Mouse (Mus musculus) spleen, adult 12 weeks (tissue): ENCODE results near the gene Mfng.

ENCODE experiments used
- DNase-seq: peaks from one replicate; pipeline ENCODE4 v3.0.0; 2022; ENCODE audit warnings: low spot score

Mfng gene

DNA sequence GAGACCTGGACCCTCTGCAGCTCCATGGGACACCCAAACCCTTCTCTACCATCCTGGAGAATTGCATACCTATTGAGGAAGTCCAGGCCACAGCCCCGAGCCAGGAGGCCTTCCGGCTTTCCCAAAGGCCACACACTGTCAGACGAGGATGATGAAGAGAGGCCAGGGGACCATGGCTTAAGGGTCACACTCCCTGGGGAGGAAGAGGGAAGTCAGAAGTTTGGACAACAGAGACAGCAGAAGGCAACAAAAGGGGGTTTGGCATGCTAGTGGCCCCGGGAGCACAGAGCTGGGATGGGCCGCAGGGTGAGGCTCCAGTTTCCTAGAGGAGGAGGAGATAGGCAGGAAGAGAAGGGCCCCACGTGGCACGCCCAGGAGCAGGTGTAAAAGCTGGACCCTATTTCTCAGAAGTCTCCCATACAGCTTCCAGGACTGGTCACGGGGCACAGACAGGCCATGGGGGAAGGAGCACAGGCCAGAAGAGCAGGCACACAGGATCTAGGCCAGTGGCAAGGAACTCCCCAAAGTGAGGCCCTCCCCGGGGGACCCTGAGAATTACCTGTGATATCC lies 14.1 kb upstream of the Mfng start:
- DNase-seq = no peak

DNA sequence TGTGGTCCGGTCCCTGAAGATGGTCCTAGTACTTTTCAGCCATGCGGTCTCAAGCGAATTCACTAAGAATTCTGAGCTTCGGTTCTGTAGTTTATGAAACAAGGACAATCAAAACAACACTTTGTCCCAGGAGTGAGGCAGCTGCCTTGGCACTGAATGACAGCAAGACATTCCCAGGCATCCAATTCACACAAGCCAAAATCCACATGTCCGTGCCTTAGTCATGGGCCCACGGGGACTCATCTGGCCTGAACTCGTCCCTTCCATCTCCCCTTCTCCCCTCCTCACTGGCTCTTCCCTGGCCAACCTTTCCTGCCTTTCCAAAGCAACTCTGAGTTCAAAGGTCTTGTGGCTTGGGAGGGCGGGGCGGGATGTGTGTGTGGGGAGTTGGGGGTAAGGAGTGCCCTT lies 13.1 kb upstream of the Mfng start:
- DNase-seq = no peak

DNA sequence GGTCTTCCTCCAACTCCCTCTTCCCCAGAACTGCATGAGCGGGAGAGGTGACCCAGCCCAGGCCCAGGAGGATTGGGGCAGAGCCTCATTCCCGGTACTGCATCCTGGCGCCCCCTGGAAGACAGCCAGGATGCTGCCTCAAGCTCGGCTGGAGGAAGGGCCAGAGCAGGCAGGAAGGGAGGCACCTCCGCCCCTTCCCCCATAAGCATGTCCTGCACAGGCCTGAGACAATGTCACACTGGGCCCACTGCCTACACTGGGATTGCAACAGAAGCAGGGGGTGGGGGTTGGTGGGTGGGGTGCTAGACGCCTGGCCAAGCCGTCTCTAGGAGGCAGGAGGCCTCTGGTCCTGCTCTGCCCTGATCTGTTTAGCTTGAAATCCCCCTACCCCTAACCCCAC lies 12.7 kb upstream of the Mfng start:
- DNase-seq = no peak

DNA sequence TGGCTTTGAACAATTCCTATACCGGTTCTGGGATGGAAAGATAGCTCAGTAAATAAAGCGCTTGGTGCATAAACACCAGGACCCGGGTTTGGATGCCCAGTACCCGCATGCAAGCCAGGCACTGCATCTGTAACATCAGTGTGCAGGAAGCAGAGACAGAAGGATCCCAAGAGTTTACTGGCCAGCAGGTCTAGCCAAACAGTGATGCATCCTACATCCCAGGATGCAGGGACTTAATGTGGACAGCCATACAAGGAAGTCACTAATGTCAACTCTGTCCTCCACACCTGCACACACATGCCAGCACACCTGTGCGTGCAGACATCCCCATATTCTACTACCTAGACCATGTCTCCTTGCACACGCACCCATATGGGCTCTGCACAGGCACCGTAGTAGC lies 12.0 kb upstream of the Mfng start:
- no peak for DNase-seq

DNA sequence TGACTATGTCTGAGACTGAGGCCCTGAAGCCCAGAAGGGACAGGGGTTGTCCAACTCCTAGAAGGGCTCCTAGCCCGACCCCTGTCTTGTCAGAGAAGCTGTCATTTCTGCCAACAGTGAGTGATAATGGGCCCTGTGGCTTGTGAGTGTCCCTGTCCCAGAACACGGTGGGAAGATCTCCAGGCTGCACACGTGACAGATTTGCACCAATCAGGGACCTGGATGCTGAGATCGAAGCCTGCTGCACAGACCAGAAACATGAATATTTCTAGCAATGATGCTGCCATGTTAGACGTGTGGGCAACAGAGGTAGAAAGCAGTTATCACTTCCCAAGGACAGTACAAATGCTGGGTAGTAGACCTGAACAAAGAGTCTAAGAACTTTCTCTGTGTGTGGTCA lies 11.2 kb upstream of the Mfng start:
- DNase-seq = no peak

DNA sequence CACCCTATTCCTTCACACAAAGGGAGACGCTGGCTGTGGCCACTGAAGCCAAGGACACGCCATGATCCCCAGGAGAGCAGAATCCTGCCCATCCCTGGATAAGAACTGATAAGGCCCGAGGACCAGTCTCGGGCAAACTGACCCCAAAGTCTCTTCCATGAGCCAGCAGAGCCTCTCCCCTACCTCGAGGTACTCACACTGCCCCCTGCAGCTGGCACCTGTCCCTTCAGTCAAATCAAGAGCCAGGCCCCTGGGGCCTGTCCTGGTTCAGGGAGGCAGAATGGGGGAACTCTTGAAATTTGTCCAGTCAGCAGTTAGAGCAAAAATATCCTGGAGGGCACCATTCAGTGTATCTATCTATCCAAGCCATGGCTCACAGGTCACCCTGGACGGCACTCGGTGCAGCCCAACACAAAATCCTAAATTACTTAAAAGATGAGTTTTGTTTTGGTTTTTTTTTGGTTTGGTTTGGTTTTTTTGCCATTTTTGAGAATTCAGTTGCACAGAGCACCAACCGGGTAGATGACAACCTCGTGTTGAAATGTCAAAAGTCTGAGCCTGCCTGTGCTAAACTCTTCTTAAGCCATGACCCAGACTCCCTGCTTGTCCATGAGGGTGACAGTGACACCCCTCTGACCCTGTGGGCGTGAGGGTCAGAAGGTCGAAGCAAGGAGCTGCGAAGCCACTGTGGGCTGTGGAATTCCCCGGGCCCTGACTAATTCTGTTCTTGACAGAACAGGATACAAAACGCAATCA lies 9.3 kb upstream of the Mfng start:
- DNase-seq = no peak

DNA sequence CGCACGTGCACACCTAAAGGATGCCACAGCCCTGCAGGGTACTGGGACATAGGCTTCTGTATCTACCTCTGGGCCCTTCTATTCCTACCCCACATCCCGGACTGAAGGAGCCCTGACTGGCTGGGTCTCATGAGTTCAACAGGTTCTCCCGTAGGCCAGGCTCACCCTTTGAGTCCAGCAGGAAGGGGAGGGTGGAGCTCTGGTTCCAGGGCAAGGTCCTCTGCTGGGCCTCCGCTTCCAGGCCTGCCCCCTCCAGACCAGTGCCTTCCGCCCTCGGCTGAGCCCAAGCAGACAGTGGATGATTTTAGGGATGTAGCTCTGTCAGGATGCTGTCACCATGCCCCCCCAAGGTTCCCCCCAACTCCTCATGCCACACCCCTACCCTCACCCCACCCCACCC lies 7.6 kb upstream of the Mfng start:
- DNase-seq = no peak

DNA sequence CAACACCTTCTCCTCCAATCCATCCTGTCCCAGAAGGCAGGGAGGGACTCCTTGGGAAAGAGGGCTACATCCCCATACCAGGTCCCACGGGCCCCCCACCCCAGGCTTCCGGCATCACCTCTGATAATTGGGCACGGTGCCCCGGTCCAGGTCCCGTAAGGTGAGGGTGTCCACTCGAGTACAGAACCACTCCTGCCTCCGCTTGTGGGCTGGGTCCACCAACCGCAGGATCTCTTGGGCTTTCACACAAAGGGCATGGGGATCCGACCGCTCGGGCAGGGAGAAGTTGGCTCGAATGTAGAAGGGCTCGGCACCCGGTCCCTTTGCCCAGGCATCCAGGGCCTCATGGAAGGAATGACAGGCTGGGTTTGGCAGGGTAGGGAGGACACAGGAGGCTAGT lies 7.1 kb upstream of the Mfng start:
- DNase-seq = no peak

DNA sequence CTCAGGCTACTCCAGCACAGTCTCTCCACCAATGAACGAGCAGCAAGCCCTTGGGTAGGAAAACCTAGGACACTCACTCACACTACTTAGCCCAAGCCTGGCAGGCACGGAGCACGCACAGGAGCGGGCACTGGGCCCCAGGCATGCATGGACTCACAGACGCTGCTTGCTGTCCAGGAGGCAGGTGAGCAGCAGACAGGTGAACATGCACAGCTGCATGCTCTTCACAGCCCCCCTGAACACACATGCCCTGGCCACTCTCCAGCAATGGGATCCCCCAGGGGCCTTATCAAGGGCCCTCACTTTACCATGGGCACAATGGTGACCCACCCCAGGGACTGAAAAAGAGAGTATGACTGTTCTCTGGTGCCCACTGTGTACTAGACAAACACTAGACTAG lies 6.4 kb upstream of the Mfng start:
- no peak for DNase-seq

DNA sequence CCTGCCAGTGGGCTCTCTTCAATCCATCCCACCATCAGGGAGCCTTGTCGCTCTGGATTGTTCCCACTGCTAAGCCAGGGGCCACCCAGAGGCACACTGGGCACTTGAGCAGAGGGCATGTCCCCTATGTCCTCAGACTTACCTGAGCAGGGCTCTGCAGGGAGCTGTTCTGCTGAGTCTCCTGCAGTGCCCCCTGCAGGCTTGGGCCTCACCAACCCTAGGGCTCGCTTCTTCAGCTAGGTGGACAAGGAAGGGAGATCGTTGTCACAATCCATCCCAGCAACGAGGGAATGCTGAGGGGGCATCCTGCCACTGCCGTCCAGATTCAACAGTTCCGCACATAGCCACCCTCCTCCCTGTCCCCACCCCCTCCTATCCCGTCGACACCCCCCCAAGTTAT lies 6.0 kb upstream of the Mfng start:
- DNase-seq = no peak

DNA sequence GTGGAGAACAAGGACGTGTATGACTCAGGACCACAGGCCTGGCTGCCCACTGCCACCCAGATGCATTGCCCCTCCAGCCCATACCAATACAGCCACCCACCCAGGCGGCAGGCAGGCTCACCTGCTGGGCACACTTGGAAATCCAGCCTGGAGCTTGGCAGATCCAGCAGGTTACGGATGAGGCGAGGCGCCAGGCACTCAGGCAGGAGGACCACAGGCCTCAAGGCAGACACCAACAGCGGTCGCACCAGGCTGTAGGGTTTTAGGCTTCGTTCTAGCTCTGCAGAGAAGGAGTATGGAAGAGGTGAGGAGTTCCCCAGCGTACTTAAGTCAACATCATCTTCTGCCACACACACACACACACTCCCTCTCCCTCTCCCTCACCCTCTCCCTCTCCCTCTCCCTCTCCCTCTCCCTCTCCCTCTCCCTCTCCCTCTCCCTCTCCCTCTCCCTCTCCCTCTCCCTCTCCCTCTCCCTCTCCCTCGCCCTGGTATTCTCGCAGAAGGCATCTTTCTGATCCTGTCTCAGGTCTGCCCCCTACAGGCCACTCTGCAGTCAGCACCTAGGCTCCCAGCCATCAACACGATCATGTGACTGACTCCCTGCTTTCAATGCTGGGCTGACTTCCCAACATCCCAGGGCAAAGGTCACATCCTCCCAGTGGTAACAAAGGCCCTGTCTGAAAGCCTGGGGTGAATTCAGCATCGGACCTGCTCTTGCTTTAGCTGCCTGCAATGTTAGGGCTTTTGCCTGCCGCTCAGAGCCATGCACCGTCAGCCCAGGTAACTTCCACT lies 5.0 kb upstream of the Mfng start:
- DNase-seq = peak; percentile 30

DNA sequence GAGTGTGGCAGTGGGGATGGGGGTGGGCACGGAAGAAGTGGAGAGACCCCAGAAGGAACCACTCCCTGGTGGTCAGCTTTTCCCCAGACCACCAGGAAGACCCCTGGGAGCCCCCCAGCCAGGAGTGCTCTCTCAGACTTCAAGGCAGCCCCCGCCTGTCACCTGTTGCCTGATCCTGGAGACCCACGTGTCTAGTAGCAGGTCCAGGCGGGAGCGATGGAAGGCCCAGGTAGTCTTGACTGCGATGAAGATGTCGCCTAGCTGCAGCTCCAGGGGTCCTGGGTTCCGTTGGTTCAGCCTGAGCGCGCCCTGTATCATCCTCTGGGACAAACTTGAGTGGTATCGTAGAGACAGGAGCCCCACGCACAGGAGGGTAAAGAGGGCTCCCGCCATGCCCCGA lies 419 bp downstream of the Mfng start:
- no peak for DNase-seq

DNA sequence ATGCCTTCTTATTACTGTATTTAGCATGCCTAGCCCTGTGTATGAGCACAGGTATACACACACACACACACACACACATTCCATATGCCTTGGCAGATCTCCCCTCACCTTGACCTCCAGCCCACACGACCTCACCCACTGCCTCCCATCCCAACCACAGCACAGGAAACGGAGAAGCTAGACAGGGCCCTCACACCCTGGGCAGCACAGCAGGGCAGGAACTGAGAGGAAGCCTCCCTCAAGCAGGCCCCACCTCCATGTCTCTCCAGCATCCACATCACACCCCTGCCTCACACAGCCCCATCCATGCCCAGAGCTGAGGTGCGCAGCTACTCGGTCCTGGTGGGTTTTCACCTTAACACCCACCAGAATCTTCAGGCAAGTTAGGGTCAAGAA lies 909 bp downstream of the Mfng start:
- peak; percentile 12 for DNase-seq

DNA sequence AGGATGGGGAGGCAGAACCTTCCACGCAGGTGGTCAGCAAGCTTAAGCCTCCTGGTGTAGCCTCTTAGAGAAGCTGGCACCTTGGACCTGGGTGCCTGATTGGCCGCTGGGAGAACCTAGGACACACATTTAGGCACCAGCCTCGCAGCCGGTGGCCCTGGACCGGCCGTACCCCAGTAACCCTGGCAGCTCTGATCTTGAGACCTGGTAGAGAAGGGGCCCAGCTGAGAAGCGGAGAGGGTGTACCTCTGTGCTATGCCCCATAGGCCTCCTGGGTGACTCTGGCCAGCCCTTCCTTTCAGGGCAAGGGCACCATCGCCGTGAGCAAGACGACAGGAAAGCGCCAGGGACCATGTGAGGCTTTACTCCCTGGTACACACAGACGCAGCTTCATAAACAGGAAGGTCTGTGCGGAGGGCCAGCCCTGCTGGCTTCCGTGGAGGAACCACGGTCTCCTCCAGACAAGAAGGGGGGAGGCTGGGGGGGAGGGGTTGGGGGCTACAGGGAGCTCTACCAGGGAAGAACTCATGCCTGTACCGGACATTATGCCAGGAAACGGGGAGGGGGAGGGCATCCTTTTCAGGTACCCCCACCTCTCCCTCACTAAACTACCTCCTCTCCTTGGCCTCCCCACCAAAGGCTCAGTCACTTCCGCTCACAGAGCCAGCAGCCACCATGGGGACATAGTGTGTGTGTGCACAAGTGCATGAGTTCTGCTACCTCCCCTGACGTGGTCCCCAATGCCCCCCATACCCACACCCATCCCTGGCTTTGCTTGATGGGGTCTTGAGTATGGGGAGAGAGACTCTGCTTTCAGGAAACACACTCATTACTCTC lies 1.5 kb downstream of the Mfng start:
- peak; percentile 14 for DNase-seq

DNA sequence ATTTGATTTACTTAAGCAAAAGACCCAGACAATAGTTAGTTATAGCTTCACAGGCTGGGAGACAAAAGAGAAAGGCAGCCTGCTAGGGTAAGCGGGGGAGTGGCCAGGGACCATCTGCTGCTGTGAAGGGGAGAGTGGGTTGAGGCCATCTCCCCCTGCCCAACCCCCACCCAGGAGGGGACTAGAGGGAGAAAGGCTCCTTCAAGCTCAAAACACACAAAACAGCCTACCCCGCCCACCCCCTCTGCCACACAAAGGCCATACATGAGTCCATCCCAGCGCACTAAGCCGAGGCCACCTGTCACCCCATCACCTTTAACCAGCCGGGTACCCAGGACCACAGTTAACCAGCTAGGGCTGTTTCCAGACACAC lies 2.3 kb downstream of the Mfng start:
- no peak for DNase-seq

DNA sequence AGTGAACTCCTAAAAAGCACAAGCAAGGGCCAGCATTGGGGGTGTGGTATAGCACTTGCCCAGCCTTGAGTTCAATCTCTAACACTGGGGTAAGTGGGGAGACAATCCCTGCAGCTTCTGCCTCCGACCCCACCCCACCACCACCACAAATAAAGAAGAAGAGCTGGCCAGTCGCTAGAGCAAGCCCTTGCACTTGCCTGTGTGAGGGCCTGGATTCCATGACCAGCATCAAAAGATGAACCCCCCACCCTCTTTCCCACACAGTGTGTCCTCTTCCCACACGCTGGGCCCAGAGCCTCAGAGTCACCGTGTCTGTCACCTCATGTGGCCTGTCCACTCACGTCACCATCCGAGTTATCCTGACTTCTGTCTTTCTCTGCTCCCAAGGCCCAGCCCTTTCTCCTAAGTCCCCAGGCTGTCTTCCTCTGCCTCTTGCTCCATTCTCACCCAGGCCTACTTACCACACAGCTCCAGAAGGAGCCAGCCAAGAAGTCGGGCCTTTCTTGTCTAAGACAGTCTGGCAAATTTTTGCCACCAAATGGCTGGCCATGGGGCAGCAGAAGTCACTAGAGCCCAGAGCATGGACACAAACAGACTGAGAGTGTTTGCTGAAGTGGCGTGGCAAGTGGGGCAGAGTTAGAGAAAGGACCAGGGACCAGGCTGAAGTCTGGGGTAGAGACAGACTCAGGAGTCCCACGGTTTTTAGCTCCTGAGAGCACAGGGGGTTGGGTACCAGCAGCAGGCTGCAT lies 2.9 kb downstream of the Mfng start:
- DNase-seq = no peak

DNA sequence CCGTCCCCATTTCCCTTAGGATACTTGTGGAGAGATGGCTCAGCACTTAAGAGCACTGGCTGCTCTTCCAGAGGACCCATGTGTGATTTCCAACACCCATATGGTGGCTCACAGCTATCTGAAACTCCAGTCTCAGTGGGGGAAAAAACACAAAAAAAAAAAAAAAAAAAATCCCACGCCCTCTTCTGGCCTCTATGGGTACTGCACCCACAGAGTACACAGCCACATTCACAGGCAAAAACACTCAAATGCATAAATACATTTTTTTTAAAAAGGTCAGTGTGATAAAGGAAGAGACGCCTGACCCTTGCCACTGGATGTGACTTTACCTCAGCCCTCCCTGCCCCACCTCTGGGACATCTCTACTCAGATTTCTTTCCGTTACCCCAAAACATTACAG lies 4.2 kb downstream of the Mfng start:
- no peak for DNase-seq

DNA sequence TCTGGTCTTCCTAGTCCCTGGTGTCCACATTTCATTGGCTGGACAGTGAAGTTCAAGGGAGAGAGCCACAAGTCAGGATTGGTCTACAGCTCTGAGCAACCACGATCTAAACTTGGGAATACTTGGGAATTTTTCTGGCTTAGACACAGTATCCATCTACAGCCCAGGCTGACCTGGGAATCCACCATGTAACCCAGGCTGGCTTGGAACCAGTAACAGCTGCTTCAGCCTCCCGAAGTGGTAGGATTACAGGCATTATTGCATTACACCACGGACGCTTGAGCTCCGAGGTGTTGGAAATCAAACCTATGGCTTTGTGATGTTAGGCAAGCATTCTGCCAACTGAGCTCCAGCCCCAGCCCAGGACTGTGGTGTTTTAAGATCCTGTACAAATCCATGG lies 9.6 kb downstream of the Mfng start:
- DNase-seq = no peak

DNA sequence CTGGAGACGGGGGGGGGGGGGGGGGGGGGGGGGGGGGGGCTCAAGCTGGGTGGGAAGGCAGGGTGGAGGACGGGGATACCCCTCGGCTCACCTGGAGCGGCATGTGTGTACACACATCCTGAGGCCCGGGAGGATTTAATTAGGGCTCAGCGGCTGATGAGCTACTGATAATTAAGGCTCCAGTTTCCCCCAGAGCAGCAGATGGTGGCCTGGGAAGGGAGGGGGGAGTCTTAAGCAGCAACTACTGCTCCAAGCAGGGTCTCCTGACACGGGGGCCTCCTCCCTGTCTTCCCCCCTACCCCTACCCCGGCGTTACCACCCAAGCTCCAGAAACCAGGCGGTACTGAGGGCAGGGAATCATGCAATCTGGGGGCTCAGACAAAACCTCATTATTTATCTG lies 10.1 kb downstream of the Mfng start:
- no peak for DNase-seq

DNA sequence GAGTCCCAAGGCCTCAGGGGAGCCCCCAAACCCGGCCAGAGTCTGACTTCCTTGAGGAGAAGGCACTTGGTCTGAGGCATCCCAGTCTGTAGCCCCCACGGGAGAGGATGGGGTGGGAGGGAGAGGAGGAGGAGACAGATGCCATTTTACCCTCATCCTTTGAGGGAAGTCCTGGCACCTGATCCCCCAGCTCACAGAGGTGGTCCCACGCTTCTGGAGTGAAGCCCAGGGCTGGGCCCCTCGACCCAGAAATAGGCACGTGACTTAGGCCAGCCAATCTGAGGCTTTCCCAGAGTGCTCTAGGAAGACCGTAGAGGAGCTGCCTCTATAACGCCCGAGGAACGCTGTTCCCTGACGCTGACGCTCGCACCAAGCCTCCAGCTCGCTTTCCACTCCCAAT lies 12.2 kb downstream of the Mfng start:
- no peak for DNase-seq

DNA sequence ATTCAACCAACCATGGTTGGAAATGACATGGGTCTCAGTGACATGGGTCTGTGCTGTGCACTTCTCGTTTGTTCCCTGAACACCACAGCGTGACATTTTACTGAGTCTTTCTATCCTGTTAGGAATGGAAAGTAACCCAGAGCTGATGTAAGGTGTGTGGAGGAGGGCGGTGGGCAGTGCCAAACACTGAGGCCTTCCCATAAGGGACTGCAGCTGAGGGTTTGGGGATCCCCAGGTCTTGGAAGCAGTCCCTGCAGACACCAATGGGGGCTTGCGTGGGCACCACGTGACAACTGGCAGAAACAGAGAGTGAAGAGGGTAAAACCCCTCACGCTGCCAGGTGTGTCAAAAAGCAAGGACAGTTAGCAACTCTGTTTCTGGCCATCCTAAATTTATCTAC lies 15.1 kb downstream of the Mfng start:
- no peak for DNase-seq
